Mouse (Mus musculus) hindbrain, embryonic 11.5 days (tissue): ENCODE measurements around the gene Frrs1. TPM values are rescaled to one million over a fixed set of nuclear protein-coding genes. Genes with fewer than 3 reads are reported as not detected.

Source experiments
- ATAC-seq: fragments of 200-750 bp; cut with Nextera tagmentation; 2 replicates; pipeline ENCODE4 v1.8.0; 2017; ENCODE audit warnings: mild to moderate bottlenecking, moderate TSS enrichment, moderate library complexity; ENCODE audit not compliant: low FRiP score
- DNase-seq: peaks from one replicate; pipeline ENCODE4 v3.0.0-alpha.2; 2015; ENCODE audit warnings: low spot score
- H3K27ac ChIP-seq: fragments of 300-500 bp; sonication (generic); 2 replicates; pipeline ENCODE4 v1.5.1; 2014; ENCODE audit warnings: mild to moderate bottlenecking, low read depth, low read length
- H3K27me3 ChIP-seq: fragments of 300-500 bp; sonication (generic); 2 replicates; pipeline ENCODE4 v1.6.1; 2014; ENCODE audit warnings: mild to moderate bottlenecking, low read length, moderate library complexity, mixed read lengths; ENCODE audit not compliant: control insufficient read depth, insufficient read depth
- H3K36me3 ChIP-seq: fragments of 300-500 bp; sonication (generic); 2 replicates; pipeline ENCODE4 v1.6.1; 2014; ENCODE audit warnings: mild to moderate bottlenecking, low read length, moderate library complexity, mixed read lengths; ENCODE audit not compliant: control insufficient read depth, insufficient read depth
- H3K4me1 ChIP-seq: fragments of 300-500 bp; sonication (generic); replicated peaks from 2 replicates; pipeline ENCODE4 v1.6.1; 2014; ENCODE audit warnings: low read length, mixed read lengths; ENCODE audit not compliant: control insufficient read depth, insufficient read depth
- H3K4me2 ChIP-seq: fragments of 300-500 bp; sonication (generic); replicated peaks from 2 replicates; pipeline ENCODE4 v1.6.1; 2014; ENCODE audit warnings: mild to moderate bottlenecking, low read depth, low read length
- H3K4me3 ChIP-seq: fragments of 300-500 bp; sonication (generic); 2 replicates; pipeline ENCODE4 v1.5.1; 2014; ENCODE audit warnings: low read depth, low read length
- H3K9ac ChIP-seq: fragments of 300-500 bp; sonication (generic); 2 replicates; pipeline ENCODE4 v1.6.1; 2014; ENCODE audit warnings: low read depth, low read length
- H3K9me3 ChIP-seq: fragments of 300-500 bp; sonication (generic); 2 replicates; pipeline ENCODE4 v1.6.1; 2016; ENCODE audit warnings: low read length; ENCODE audit not compliant: control insufficient read depth
- WGBS: fragments of 180-500 bp; shearing (Covaris S2); extraction: QIAGEN DNeasy Blood & Tissue Kit; methylation state at CpG from one replicate; pipeline ENCODE4 v1.1.7; 2014; 5-methylcytosine and 5-hydroxymethylcytosine counted together
- polyA plus RNA-seq: library from polyadenylated mRNA; unstranded; fragments of >200 nt; fragmentation: Nextera tagmentation; extraction: Ambion mirVana; gene quantifications from 2 replicates; pipeline ENCODE4 v1.2.1, GENCODE M21; 2014

Frrs1 gene
- polyA plus RNA-seq, 1 experiment from 2014 or later, result 9.5 TPM

DNA sequence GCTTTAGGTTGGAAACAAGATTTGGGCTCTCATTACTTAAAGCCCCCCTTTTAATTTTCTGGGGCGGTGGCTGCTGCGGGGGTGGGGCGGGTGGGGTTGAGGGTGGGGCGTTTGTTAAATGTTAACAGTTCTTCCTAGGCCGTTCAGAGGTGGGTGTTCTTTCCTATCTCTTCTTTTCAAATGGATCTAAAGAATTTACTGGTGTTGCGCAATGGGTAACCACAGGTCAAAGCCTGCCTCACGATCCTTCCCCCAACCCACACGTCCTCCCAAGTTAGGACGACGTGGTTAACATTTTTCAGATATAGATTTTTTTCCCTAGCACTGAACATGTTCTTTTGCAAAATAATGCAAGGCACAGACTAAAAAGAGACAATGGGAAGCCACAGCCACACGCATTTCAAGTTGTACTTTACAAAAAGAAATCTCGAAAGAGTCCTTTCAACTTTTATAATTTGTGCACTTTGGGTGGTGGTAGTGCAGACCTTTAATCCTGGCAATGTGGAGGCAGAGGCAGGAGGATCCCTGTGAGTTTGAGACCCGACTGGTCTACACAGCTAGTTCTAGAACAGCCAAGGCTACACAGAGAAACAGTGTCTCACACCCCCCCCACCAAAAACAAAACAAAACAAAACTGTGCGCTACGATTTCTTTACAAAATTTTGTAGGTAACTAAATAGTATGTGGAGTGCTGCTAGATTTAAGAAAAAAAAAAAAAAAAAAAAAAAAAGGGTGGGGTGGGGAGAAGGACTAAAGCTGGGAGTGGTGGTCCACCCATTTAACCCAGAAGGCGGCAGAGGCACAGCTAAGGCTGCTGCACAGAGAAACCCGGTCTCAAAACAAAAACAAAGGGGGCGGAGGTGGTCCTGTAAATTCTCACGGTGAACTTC is 1.3 kb downstream of the Frrs1 start:
- H3K27me3 ChIP-seq, result no peaks in the 10 kb centered on the region
- no peak overlapping the region for H3K9ac ChIP-seq
- no peaks in the 10 kb centered on the region for H3K9me3 ChIP-seq
- H3K27ac ChIP-seq, result no peak overlapping the region
- DNase-seq (no peak), ATAC-seq (no peak)
- H3K4me3 ChIP-seq, result no peak overlapping the region
- H3K4me2 ChIP-seq, result peak overlapping the region; percentile 84
- WGBS, result 72% methylated on average over 19 of the region's 19 CpGs
- no peaks in the 10 kb centered on the region for H3K36me3 ChIP-seq
- no peaks in the 10 kb centered on the region for H3K4me1 ChIP-seq

GRCm38 (mm10) chr3:116861223-116861539 is 1.9 kb downstream of the Frrs1 start:
- no peak overlapping the region for H3K27ac ChIP-seq
- peak overlapping the region; percentile 50 for H3K4me3 ChIP-seq
- H3K9ac ChIP-seq, result peak overlapping the region; percentile 68; the same call in 1 of the 2 replicates
- no peaks in the 10 kb centered on the region for H3K27me3 ChIP-seq
- peak; percentile 47 for ATAC-seq
- WGBS, result 18% methylated on average over 4 of the region's 4 CpGs
- DNase-seq, result no peak
- H3K36me3 ChIP-seq, result no peaks in the 10 kb centered on the region
- peak overlapping the region; percentile 84 for H3K4me2 ChIP-seq
- no peaks in the 10 kb centered on the region for H3K4me1 ChIP-seq
- H3K9me3 ChIP-seq, result no peaks in the 10 kb centered on the region

GRCm38 (mm10) chr3:116861540-116862067 is 2.3 kb downstream of the Frrs1 start:
- ATAC-seq, result peak; percentile 76
- 4% methylated on average over 25 of the region's 25 CpGs for WGBS

DNA sequence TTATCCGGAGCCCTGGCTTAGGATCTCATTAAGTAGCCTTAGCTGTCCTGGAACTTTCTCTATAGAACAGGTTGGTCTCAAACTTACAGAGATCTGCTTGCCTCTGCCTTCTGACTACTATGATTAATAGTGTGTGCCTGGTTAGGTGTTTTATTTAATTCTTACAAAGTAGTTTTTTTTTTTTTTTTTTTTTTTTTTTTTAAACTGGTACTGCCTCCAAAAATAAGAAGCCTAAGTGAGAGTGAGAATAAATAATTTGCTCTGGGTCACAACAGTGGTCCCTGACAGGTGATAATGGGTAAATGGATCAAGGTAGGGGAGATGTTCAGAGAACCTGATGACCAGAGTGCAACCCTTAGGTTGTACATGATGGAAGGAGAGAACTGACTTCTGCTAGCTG is 3.4 kb downstream of the Frrs1 start:
- Histone ChIP-seq H3K27me3 (no peaks in the 10 kb centered on the region), H3K4me3 (no peak overlapping the region), H3K27ac (no peak overlapping the region), H3K9me3 (no peaks in the 10 kb centered on the region), H3K9ac (no peak overlapping the region), H3K4me2 (no peak overlapping the region), H3K4me1 (no peaks in the 10 kb centered on the region), H3K36me3 (no peaks in the 10 kb centered on the region)
- 86% methylated on average over 1 of the region's 1 CpGs for WGBS
- ATAC-seq (no peak), DNase-seq (no peak)

More at GRCm38 (mm10) chr3:116861540-116862067, 2.3 kb downstream of the Frrs1 start:
- Histone ChIP-seq H3K9ac (peak overlapping the region; percentile 68), H3K4me1 (no peaks in the 10 kb centered on the region), H3K4me2 (peak overlapping the region; percentile 84), H3K4me3 (peak overlapping the region; percentile 50), H3K27me3 (no peaks in the 10 kb centered on the region), H3K27ac (no peak overlapping the region), H3K9me3 (no peaks in the 10 kb centered on the region), H3K36me3 (no peaks in the 10 kb centered on the region)
- peak; percentile 67 for DNase-seq

DNA sequence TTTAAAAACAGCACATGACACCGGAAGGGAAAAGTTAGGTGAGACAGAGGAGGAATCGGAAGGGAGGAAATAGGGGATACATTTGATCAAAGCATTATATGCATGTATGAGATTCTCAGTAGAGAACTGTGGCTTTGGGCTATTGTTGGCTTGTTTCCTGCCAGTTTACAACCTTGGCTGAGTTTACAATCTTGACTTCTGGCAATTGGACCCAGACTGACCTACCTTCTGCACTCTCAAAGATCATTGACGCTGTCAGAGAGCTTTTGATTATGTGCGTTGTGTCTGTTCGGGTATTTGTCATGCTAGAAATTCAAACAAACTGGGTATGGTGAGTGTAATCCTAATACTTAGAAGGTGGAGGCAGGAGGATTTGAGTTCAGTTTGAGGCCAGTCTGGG is 5.2 kb downstream of the Frrs1 start:
- no peak for ATAC-seq
- no peak overlapping the region for H3K4me2 ChIP-seq
- no peaks in the 10 kb centered on the region for H3K27me3 ChIP-seq
- H3K9me3 ChIP-seq, result no peaks in the 10 kb centered on the region
- H3K4me1 ChIP-seq, result no peaks in the 10 kb centered on the region
- 89% methylated on average over 5 of the region's 5 CpGs for WGBS
- H3K9ac ChIP-seq, result no peak overlapping the region
- no peak overlapping the region for H3K27ac ChIP-seq
- no peak overlapping the region for H3K4me3 ChIP-seq
- no peaks in the 10 kb centered on the region for H3K36me3 ChIP-seq
- no peak for DNase-seq

- no peak overlapping the region for H3K9ac ChIP-seq
- H3K4me2 ChIP-seq, result no peak overlapping the region
- ATAC-seq, result no peak
- no peaks in the 10 kb centered on the region for H3K27me3 ChIP-seq
- no peaks in the 10 kb centered on the region for H3K9me3 ChIP-seq
- H3K4me1 ChIP-seq, result no peaks in the 10 kb centered on the region
- no peak overlapping the region for H3K4me3 ChIP-seq
- no peak overlapping the region for H3K27ac ChIP-seq
- WGBS, result 81% methylated on average over 1 of the region's 1 CpGs
- no peak for DNase-seq
- H3K36me3 ChIP-seq, result no peaks in the 10 kb centered on the region
These were observed 6.0 kb downstream of the Frrs1 start for GRCm38 (mm10) chr3:116865199-116865636.

- ATAC-seq, result no peak
These were observed 11.1 kb downstream of the Frrs1 start for GRCm38 (mm10) chr3:116870372-116870771.

DNA sequence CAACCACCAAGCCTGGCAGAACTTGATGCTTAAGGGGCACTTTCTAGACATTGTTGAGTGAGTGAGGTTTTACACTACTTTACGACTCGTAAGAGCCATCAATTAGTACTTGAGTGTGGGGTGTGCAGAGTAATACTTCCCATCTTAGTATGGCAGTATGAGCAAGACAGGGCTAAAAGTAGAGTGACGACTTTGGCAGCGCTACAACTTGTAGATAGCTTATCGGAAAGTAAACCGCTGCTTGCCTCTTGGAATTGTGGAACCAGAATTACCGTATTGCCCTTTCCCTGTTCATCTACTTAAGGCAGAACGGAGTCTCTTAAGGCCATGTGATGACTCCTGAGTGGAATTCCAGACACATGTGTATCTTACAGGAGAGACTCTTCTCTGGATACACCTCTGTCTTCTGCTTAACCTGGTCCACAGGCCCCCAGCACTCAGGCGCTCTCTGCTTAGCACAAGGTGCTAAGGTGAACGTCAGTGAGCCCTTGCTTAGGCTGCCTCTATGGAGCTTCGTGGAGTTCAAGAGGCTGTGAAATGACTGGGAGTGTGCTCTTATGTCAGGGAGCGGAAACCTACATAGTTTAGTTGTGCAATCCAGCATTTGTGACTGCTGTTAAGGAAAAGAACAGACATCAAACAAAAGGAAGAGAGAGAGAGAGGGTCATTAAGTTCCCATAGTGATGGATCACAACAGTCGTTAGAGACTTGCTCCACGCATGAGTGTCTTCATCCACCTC is 23.1 kb downstream of the Frrs1 start:
- 92% methylated on average over 14 of the region's 14 CpGs for WGBS
- no peak overlapping the region for H3K9ac ChIP-seq
- no peak overlapping the region for H3K27ac ChIP-seq
- H3K9me3 ChIP-seq, result no peaks in the 10 kb centered on the region
- H3K36me3 ChIP-seq, result no peaks in the 10 kb centered on the region
- no peaks in the 10 kb centered on the region for H3K4me1 ChIP-seq
- H3K4me3 ChIP-seq, result no peak overlapping the region
- DNase-seq (no peak), ATAC-seq (no peak)
- no peaks in the 10 kb centered on the region for H3K27me3 ChIP-seq
- no peak overlapping the region for H3K4me2 ChIP-seq

More at GRCm38 (mm10) chr3:116870372-116870771, 11.1 kb downstream of the Frrs1 start:
- Histone ChIP-seq H3K9ac (no peak overlapping the region), H3K4me1 (no peaks in the 10 kb centered on the region), H3K27ac (no peak overlapping the region), H3K4me2 (no peak overlapping the region), H3K9me3 (no peaks in the 10 kb centered on the region), H3K27me3 (no peaks in the 10 kb centered on the region), H3K4me3 (no peak overlapping the region), H3K36me3 (no peaks in the 10 kb centered on the region)
- WGBS, result 69% methylated on average over 3 of the region's 3 CpGs
- no peak for DNase-seq
